ENCODE assay signal across 25 mouse cellular contexts in the genomic region with DNA sequence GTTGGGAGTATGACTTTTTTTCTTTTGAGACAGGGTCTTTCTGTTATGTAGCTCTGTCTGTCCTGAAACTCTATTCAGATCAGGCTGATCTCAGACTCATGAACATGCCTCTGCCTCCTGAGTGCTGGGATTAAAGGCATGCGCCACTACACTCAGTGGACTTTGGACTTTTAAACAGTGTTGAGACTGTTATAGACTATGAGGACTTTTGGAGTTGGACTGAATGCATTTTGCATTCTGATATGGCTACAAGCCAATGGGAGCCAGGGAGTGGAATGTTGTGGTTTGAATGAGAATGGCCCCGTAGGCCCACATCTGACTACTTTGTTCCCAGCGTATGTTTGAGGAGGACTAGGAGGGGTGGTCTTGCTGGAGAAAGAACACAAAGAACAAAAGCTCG.
"Had no signal": no experiment of that assay in that cellular context is flagged by ENCODE, and none has a peak within 500 bp of the region (broad histone marks: within the 10 kb centered on the region; RNA-seq: fewer than 3 reads in every experiment).

No protein-coding gene starts in this region.

- H3K9me3 ChIP-seq: hindbrain, embryonic 10.5 days; hindbrain, embryonic 15.5 days; kidney, embryonic 15.5 days; limb, embryonic 15.5 days; liver, embryonic 12.5 days had no signal

- ATAC-seq: hindbrain, postnatal 0 days; liver, embryonic 12.5 days had no signal

- H3K27me3 ChIP-seq: hindbrain, embryonic 13.5 days; hindbrain, embryonic 15.5 days; kidney, embryonic 15.5 days; limb, embryonic 13.5 days; limb, embryonic 15.5 days; liver, embryonic 12.5 days had no signal

- H3K27ac ChIP-seq: gastrocnemius, adult 2 months; hindbrain, embryonic 10.5 days; hindbrain, embryonic 13.5 days; hindbrain, embryonic 15.5 days; hindbrain, postnatal 0 days; kidney, embryonic 15.5 days; kidney, postnatal 0 days; layer of hippocampus, adult 2 months; limb, embryonic 13.5 days; limb, embryonic 15.5 days; liver, embryonic 12.5 days; liver, embryonic 14.5 days had no signal

- H3K4me1 ChIP-seq: hindbrain, embryonic 10.5 days; hindbrain, embryonic 13.5 days; hindbrain, embryonic 15.5 days; kidney, embryonic 15.5 days; limb, embryonic 13.5 days; limb, embryonic 15.5 days; liver, embryonic 12.5 days had no signal

- H3K4me3 ChIP-seq: gastrocnemius, adult 2 months; hindbrain, embryonic 10.5 days; hindbrain, embryonic 13.5 days; hindbrain, embryonic 15.5 days; kidney, embryonic 15.5 days; layer of hippocampus, adult 2 months; limb, embryonic 13.5 days; limb, embryonic 15.5 days; liver, embryonic 12.5 days had no signal

- H3K9ac ChIP-seq: hindbrain, embryonic 13.5 days; hindbrain, embryonic 15.5 days; kidney, embryonic 15.5 days; limb, embryonic 13.5 days; limb, embryonic 15.5 days; liver, embryonic 12.5 days; liver, embryonic 14.5 days had no signal

- H3K4me2 ChIP-seq: heart, embryonic 11.5 days; hindbrain, embryonic 13.5 days; hindbrain, embryonic 15.5 days; kidney, embryonic 15.5 days; limb, embryonic 13.5 days; limb, embryonic 15.5 days; liver, embryonic 12.5 days had no signal

- H3K36me3 ChIP-seq: hindbrain, embryonic 10.5 days; hindbrain, embryonic 13.5 days; hindbrain, embryonic 15.5 days; kidney, embryonic 15.5 days; limb, embryonic 13.5 days; limb, embryonic 15.5 days; liver, embryonic 12.5 days had no signal

- DNase-seq: gastrocnemius, adult 2 months; gastrocnemius, postnatal 10 days; gastrocnemius, postnatal 25 days; heart, adult 18-20 months; heart, postnatal 10 days; heart, postnatal 4 days; kidney, adult 18-20 months; kidney, adult 9 months; kidney, postnatal 14 days; kidney, postnatal 36 days; layer of hippocampus, adult 9-11 months; layer of hippocampus, postnatal 36 days; left cerebral cortex, postnatal 4 days had no signal
